Comparison of ENCODE assay signal across 30 mouse cellular contexts in genomic region chr14:45416265-45416664, GRCm38 (mm10).
"Had no signal": no experiment of that assay in that cellular context is flagged by ENCODE, and none has a peak within 500 bp of the region (broad histone marks: within the 10 kb centered on the region; RNA-seq: fewer than 3 reads in every experiment).

No protein-coding gene starts in this region.

- H3K4me2 ChIP-seq: limb, embryonic 12.5 days; limb, embryonic 13.5 days; limb, embryonic 15.5 days; liver, embryonic 11.5 days; liver, embryonic 13.5 days; liver, embryonic 15.5 days; lung, embryonic 14.5 days; lung, embryonic 15.5 days; midbrain, embryonic 11.5 days; midbrain, embryonic 12.5 days; midbrain, embryonic 13.5 days; midbrain, embryonic 15.5 days; neural tube, embryonic 12.5 days had no signal

- H3K9me3 ChIP-seq: limb, embryonic 10.5 days; limb, embryonic 12.5 days; limb, embryonic 13.5 days; limb, embryonic 15.5 days; liver, embryonic 13.5 days; liver, embryonic 15.5 days; lung, embryonic 15.5 days; megakaryocyte, embryonic 14.5 days; midbrain, embryonic 10.5 days; midbrain, embryonic 12.5 days; midbrain, embryonic 13.5 days; midbrain, embryonic 15.5 days; neural tube, embryonic 12.5 days had no signal

- H3K9ac ChIP-seq: limb, embryonic 12.5 days; limb, embryonic 13.5 days; limb, embryonic 15.5 days; liver, embryonic 13.5 days; liver, embryonic 14.5 days; liver, embryonic 15.5 days; lung, embryonic 14.5 days; lung, embryonic 15.5 days; midbrain, embryonic 12.5 days; midbrain, embryonic 13.5 days; midbrain, embryonic 15.5 days; neural tube, embryonic 12.5 days had no signal

- H3K4me3 ChIP-seq: left cerebral cortex, adult 2 months; limb, embryonic 10.5 days; limb, embryonic 12.5 days; limb, embryonic 13.5 days; limb, embryonic 15.5 days; liver, embryonic 13.5 days; liver, embryonic 15.5 days; lung, embryonic 15.5 days; megakaryocyte, embryonic 14.5 days; midbrain, embryonic 10.5 days; midbrain, embryonic 12.5 days; midbrain, embryonic 13.5 days; midbrain, embryonic 15.5 days; myocyte; neural tube, embryonic 12.5 days had no signal

- ATAC-seq: lung, postnatal 0 days; midbrain, embryonic 13.5 days; midbrain, embryonic 15.5 days; midbrain, embryonic 16.5 days had no signal

- H3K36me3 ChIP-seq: limb, embryonic 10.5 days; limb, embryonic 12.5 days; limb, embryonic 13.5 days; limb, embryonic 15.5 days; liver, embryonic 13.5 days; liver, embryonic 15.5 days; lung, embryonic 15.5 days; midbrain, embryonic 10.5 days; midbrain, embryonic 12.5 days; midbrain, embryonic 13.5 days; midbrain, embryonic 15.5 days; neural tube, embryonic 12.5 days had no signal

- H3K27ac ChIP-seq: left cerebral cortex, adult 2 months; limb, embryonic 10.5 days; limb, embryonic 12.5 days; limb, embryonic 13.5 days; limb, embryonic 15.5 days; liver, embryonic 13.5 days; liver, embryonic 14.5 days; liver, embryonic 15.5 days; lung, embryonic 15.5 days; macrophage; midbrain, embryonic 10.5 days; midbrain, embryonic 12.5 days; midbrain, embryonic 13.5 days; midbrain, embryonic 15.5 days; neural tube, embryonic 12.5 days had no signal

- H3K27me3 ChIP-seq: limb, embryonic 12.5 days; limb, embryonic 13.5 days; limb, embryonic 15.5 days; liver, embryonic 13.5 days; liver, embryonic 15.5 days; lung, embryonic 15.5 days; midbrain, embryonic 12.5 days; midbrain, embryonic 13.5 days; midbrain, embryonic 15.5 days; neural tube, embryonic 12.5 days had no signal

- DNase-seq: left cerebral cortex, postnatal 4 days; liver, embryonic 13.5 days; lung, adult 18-20 months; lung, adult 2 months; lung, embryonic 14.5 days; lung, postnatal 10 days; lung, postnatal 14 days; lung, postnatal 36 days; lung, postnatal 4 days; midbrain, embryonic 14.5 days had no signal

- H3K4me1 ChIP-seq: limb, embryonic 10.5 days; limb, embryonic 12.5 days; limb, embryonic 13.5 days; limb, embryonic 15.5 days; liver, embryonic 13.5 days; lung, embryonic 15.5 days; megakaryocyte, embryonic 14.5 days; midbrain, embryonic 10.5 days; midbrain, embryonic 12.5 days; midbrain, embryonic 13.5 days; midbrain, embryonic 15.5 days; neural tube, embryonic 12.5 days had no signal
